Mouse (Mus musculus) activated CD4-positive, CD25-positive, alpha-beta regulatory T cell (primary cell): ENCODE results near the gene Ubxn1. TPM values are rescaled to one million over a fixed set of nuclear protein-coding genes. Genes with fewer than 3 reads are reported as not detected.

Experiments
- polyA plus RNA-seq, 2 experiments: library from polyadenylated mRNA; unstranded; fragments of 100-300 nt; shearing (Covaris generic); gene quantifications; one replicate each; pipeline ENCODE4 v1.2.1; 2017

The Ubxn1 gene
- 100 to 1,000 TPM; 155 to 175 TPM for polyA plus RNA-seq

DNA sequence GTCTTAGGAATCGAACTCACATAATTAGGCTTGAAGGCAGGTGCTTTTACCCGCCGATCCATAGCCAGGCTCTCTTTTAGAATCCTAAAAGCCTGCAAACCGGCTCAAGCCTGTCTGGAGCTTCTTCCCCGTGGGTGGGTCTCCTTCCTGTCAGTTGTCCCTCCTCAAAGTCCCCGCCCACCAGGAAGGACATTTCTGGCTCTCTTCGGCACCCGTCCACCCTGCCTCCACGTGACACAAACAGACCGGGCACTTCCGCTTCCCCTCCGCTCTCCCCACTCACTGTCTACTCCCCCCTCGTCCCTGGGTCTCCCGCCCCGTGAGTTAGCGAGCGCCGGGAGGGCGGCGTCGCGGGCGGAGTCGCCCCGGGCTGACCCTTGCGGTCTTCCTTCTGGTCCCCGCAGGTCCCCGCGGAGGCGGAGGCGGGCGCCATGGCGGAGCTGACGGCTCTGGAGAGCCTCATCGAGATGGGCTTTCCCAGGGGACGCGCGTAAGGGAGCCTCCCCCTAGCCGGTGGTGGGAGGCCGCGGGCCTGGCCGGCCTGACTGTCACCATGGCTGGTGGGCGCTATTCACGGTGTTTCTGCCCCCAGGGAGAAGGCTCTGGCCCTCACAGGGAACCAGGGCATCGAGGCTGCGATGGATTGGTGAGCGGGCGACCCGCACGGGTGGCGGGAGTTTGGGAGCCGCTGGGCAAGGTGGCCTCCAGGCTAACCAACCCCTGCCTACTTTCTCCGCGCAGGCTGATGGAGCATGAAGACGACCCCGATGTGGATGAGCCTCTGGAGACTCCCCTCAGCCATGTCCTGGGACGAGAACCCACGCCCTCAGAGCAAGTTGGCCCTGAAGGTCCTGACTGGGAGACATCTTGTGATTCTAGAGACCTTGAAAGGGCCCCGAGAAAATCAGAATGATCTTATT is at the start of gene Ubxn1:
TSS of gene Ubxn1 (plus strand) at position 230 of the 920 bp plus-strand sequence.

DNA sequence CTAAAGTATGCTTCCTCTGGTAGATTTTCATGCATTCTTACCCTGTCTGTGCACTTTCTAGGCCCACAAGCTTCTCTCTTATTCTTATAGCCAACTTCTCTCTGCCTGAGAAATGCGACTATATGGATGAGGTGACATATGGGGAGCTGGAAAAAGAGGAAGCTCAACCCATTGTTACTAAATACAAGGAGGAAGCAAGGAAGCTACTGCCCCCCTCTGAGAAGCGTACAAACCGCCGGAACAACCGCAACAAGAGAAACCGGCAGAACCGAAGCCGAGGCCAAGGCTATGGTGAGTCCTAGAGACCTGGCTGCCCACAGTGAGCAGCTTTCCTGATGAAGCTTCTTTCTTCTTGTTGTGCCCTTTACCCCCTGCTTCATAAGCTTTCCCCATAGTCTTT is 41.6 kb upstream of the Ubxn1 start, which contains the start of gene AC129217.1:
TSS of gene AC129217.1 (plus strand) at position 114 of the 400 bp plus-strand sequence.

GRCm38 (mm10) chr19:8837251-8837791 is 34.0 kb upstream of the Ubxn1 start, which contains the start of gene Bscl2:
TSS of gene Bscl2 (plus strand) at chr19:8837467.

DNA sequence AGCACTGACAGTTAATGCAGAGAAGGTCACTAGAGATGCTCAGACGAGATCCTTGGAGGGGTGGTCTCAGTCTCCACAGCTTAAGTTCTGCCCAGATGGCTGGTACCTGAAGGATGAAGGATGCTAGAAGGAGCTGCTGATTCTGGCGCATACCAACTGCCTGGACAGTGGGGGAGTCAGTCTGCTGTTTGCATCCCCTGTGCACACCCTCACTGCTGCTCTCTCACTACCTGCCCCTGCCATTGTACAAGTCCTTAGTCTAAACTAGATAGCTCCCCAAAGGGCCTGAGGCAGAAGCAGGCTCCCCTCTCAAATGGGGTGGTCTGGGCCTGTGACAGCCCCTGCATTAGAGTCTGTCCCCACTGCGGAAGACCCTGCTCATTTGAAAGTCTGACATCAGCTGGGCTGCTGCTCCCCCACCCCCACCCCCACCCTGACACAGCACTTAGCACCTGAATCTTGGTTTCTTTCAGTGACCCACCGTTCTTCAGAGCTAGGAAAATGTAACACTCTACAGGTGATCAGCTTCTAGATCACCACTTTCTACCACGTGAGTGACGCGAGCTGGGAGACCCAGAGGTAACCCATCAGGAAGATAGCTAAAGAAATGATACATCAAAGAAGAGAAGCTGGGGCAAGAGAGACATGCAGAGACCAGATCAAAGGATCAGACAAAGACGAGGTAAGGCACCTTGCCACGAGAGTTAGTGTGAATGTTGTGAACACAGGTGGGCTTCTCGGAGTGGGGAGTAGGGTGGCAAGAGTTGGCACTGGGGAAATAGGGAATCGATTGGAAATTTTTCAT is 32.0 kb upstream of the Ubxn1 start, which contains the start of gene Gng3:
TSS of gene Gng3 (minus strand) at position 92 of the 805 bp plus-strand sequence.

GRCm38 (mm10) chr19:8850402-8850901 is 20.8 kb upstream of the Ubxn1 start, which contains the start of gene Lrrn4cl:
TSS of gene Lrrn4cl (plus strand) at chr19:8850768.

GRCm38 (mm10) chr19:8880311-8881033 is 9.2 kb downstream of the Ubxn1 start, which contains the start of gene Uqcc3:
TSS of gene Uqcc3 (minus strand) at chr19:8880923.

GRCm38 (mm10) chr19:8883616-8884015 is 12.3 kb downstream of the Ubxn1 start, which contains the start of the genes Lbhd1 and Gm49403:
TSS of gene Lbhd1 (plus strand) at chr19:8883732.
TSS of gene Gm49403 (plus strand) at chr19:8883930.

DNA sequence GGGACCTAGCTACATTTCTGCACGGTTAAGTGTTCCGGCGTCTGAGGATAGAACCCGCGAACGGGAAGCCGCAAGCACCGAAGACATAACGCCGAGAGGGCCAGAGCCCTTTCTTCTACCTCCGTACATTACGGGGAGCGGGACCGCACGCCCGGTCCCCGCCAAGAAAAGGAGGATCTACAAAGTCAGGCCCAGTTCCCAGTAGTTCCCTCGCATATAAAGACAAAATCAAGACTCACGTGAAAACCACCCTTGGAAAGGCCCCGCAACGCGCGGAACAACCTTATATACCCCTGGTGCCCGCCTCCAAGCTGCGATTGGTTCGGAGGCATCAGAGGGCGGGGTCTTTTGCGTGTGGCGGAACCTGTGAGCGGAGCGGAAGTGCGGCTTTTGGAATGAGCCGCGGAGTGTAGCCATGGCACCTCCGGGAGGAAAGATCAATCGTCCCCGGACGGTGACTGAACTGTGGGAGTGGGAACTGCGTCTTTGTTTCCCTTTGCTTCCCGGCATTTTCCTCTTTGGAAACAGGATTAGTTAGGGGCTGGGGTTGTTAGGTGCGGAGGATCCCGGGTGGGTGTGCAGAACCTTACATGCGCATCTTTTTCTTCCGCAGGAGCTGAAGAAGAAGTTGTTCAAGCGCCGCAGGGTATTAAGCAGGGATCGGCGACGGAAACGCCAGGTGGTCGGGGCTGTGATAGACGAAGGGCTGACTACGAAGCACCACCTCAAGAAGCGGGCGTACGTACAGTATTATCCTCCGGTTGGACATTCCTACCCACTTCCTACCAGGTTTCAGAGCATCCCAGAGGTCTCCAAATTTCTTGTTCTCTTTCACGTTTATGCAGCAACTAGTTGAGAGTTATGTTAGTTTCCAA is 17.5 kb downstream of the Ubxn1 start, which contains the start of the genes 1810009A15Rik and Gm49416:
TSS of gene 1810009A15Rik (plus strand) at position 343 of the 875 bp plus-strand sequence.
TSS of gene Gm49416 (plus strand) at position 416 of the 875 bp plus-strand sequence.

DNA sequence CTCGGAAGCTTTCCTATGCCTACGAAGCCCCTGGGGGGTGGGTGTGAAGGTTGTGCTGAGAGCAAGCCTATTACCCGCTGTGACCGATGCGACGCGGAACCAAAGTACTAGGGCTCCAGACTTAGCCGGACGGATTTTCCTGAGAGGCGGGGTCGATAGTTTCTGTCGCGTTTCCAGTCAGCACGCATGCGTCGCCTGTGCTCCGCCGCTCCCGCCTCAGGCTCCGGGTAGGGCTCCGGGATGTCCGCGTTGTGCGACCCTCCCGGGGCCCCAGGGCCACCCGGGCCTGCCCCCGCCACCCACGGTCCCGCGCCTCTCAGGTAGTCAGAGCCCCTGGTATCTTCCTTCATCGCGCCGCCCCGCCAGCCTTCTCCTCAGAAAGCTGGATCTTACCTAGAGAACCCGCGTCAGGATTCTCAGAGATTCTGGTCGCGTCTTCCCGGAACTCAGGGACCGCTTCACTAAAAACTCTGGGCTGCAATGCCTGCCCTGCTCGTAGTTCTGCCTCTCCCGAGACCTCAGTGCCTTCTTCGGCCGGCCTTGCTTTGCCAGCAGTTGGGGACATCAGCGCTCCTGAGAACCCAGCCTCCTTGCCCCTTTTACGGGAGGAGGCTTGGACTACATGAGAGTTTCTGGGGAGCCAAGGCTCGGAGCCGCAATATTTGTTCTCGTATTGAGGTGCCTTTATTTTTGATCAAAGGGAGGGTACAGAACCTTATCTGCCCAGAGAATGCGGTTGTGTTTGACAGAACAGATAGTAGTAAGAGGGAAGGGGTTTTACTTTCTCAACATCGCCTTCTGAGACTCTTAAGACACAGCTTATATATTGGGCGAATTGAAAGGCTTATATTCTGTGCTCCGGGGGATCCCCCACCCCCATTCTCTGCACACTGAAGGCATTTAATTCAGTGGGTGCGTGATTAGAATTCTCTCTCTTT is 21.8 kb downstream of the Ubxn1 start, which contains the start of gene Ints5:
TSS of gene Ints5 (plus strand) at position 177 of the 938 bp plus-strand sequence.

GRCm38 (mm10) chr19:8897865-8898495 is 26.7 kb downstream of the Ubxn1 start, which contains the start of gene Ganab:
TSS of gene Ganab (plus strand) at chr19:8898071.

DNA sequence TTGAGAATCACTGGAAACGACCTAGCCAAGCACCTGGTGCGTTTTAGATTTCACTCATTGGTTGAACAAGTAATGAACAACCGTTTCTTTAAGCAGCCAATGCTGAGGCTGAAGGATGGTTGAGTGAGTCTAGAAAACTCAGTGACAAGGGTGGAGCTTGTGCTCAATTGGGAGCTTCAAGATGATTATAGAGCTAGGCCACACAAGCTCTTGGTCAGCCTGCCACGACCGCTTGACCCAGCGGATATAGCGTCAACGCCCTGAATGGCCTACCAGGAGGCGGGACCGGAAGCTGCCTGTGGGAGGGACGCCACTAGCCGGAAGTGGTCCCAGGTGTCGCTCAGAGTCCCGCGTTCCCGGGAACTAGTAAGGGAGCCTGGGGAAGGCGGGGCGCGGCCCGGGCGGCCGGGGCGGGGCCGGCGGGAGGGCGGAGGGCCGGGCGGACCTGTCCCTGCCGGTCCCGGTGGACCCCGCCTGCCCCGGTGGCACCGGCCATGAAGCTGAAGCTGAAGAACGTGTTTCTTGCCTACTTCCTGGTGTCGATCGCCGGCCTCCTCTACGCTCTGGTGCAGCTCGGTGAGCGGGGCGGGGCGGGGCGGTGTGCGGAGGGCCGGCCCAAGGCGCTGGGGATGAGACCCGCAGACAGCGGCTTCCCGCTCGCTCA is 48.9 kb downstream of the Ubxn1 start, which contains the start of gene B3gat3:
TSS of gene B3gat3 (plus strand) at position 302 of the 664 bp plus-strand sequence.

Other genes with a start within 250 kb of the Ubxn1 start
- gene Chrm1, start 207.7 kb upstream of the Ubxn1 start, polyA plus RNA-seq: under 1 TPM in 1 of 2 experiments, not detected in 1; 0.04 TPM
- 100 to 1,000 TPM; 123 to 154 TPM for gene Slc3a2, start 148.1 kb upstream of the Ubxn1 start, polyA plus RNA-seq
- gene Wdr74, start 135.7 kb upstream of the Ubxn1 start, polyA plus RNA-seq: 10 to 100 TPM; 56.2 to 78.4 TPM
- gene 1700092M07Rik, start 130.8 kb upstream of the Ubxn1 start, polyA plus RNA-seq: under 1 TPM; 0.53 to 0.74 TPM
- gene Stx5a, start 130.1 kb upstream of the Ubxn1 start, polyA plus RNA-seq: 100 to 1,000 TPM; 143 to 165 TPM
- gene Nxf1, start 114.4 kb upstream of the Ubxn1 start, polyA plus RNA-seq: 100 to 1,000 TPM; 161 to 220 TPM
- 10 to 100 TPM; 90.9 to 99.6 TPM for gene Tmem223, start 100.5 kb upstream of the Ubxn1 start, polyA plus RNA-seq
- gene Tmem179b, start 97.0 kb upstream of the Ubxn1 start, polyA plus RNA-seq: 100 to 1,000 TPM; 176 to 213 TPM
- 10 to 100 TPM; 12.9 to 19.2 TPM for gene Taf6l, start 85.1 kb upstream of the Ubxn1 start, polyA plus RNA-seq
- gene Polr2g, start 72.9 kb upstream of the Ubxn1 start, polyA plus RNA-seq: 100 to 1,000 TPM; 144 to 188 TPM
- gene Zbtb3, start 68.9 kb upstream of the Ubxn1 start, polyA plus RNA-seq: 1 to 10 TPM; 2.1 to 2.7 TPM
- 10 to 100 TPM; 45.5 TPM for gene Ttc9c, start 52.2 kb upstream of the Ubxn1 start, polyA plus RNA-seq
- gene Hnrnpul2, start 51.5 kb upstream of the Ubxn1 start, polyA plus RNA-seq: 10 to 100 TPM; 13.8 to 14.4 TPM
- under 1 TPM in 1 of 2 experiments, not detected in 1; 0.89 TPM for gene AC129217.1, start 41.7 kb upstream of the Ubxn1 start, polyA plus RNA-seq
- 100 to 1,000 TPM; 115 to 134 TPM for gene Bscl2, start 34.0 kb upstream of the Ubxn1 start, polyA plus RNA-seq
- 1 to 10 TPM in 1 of 2 experiments, under 1 TPM in 1; 0.39 to 1.0 TPM for gene Gng3, start 32.3 kb upstream of the Ubxn1 start, polyA plus RNA-seq
- under 1 TPM in 1 of 2 experiments, not detected in 1; 0.10 TPM for gene Lrrn4cl, start 20.7 kb upstream of the Ubxn1 start, polyA plus RNA-seq
- 100 to 1,000 TPM in 1 of 2 experiments, 10 to 100 TPM in 1; 79.3 to 105 TPM for gene Uqcc3, start 9.4 kb downstream of the Ubxn1 start, polyA plus RNA-seq
- 10 to 100 TPM; 81.7 to 89.2 TPM for gene Lbhd1, start 12.2 kb downstream of the Ubxn1 start, polyA plus RNA-seq
- gene Gm49403, start 12.4 kb downstream of the Ubxn1 start, polyA plus RNA-seq: not detected
- gene 1810009A15Rik, start 17.4 kb downstream of the Ubxn1 start, polyA plus RNA-seq: 10 to 100 TPM; 53.7 to 60.3 TPM
- not detected for gene Gm49416, start 17.4 kb downstream of the Ubxn1 start, polyA plus RNA-seq
- gene Ints5, start 21.5 kb downstream of the Ubxn1 start, polyA plus RNA-seq: 10 to 100 TPM; 33.7 to 35.1 TPM
- gene Ganab, start 26.6 kb downstream of the Ubxn1 start, polyA plus RNA-seq: 100 to 1,000 TPM in 1 of 2 experiments, 10 to 100 TPM in 1; 76.4 to 105 TPM
- 10 to 100 TPM; 32.7 to 61.4 TPM for gene B3gat3, start 48.9 kb downstream of the Ubxn1 start, polyA plus RNA-seq
- 10 to 100 TPM in 1 of 2 experiments, 1 to 10 TPM in 1; 6.7 to 22.9 TPM for gene Rom1, start 57.9 kb downstream of the Ubxn1 start, polyA plus RNA-seq
- 10 to 100 TPM; 65.5 to 86.4 TPM for gene Eml3, start 58.1 kb downstream of the Ubxn1 start, polyA plus RNA-seq
- 100 to 1,000 TPM; 207 to 252 TPM for gene Mta2, start 70.4 kb downstream of the Ubxn1 start, polyA plus RNA-seq
- 10 to 100 TPM; 28.1 to 34.9 TPM for gene Tut1, start 82.4 kb downstream of the Ubxn1 start, polyA plus RNA-seq
- 100 to 1,000 TPM; 243 to 311 TPM for gene Eef1g, start 95.5 kb downstream of the Ubxn1 start, polyA plus RNA-seq
- gene Ahnak, start 117.8 kb downstream of the Ubxn1 start, polyA plus RNA-seq: 10 to 100 TPM; 51.5 to 98.4 TPM
- not detected for gene Scgb1a1, start 216.5 kb downstream of the Ubxn1 start, polyA plus RNA-seq